In genomic region chr9:63132673-63133601, GRCm38 (mm10) we compare ENCODE assay signal across 8 mouse cellular contexts. TPM values are rescaled to one million over a fixed set of nuclear protein-coding genes. Genes with fewer than 3 reads are reported as not detected.
DNase-seq lines count a peak whose midpoint lies in the region; ATAC-seq and TF ChIP-seq lines count a peak whose summit lies in the region.

No protein-coding gene starts in this region.

- H3K9me3 ChIP-seq in G1E (replicated peaks), result no peaks in the 10 kb centered on the region
- no peaks in the 10 kb centered on the region for H3K9me3 ChIP-seq in lung, embryonic 15.5 days

- no peaks in the 10 kb centered on the region for H3K36me3 ChIP-seq in G1E (replicated peaks)
- no peaks in the 10 kb centered on the region for H3K36me3 ChIP-seq in lung, embryonic 15.5 days

- H3K9ac ChIP-seq in lung, embryonic 15.5 days, result peak overlapping the region; percentile 59

- peak overlapping the region; percentile 74 for H3K4me3 ChIP-seq in G1E (ENCODE audit: low read depth, low read length)
- H3K4me3 ChIP-seq in lung, embryonic 15.5 days, result peak overlapping the region; percentile 58
- H3K4me3 ChIP-seq in olfactory bulb, adult 2 months (ENCODE audit: insufficient read depth, low read depth, low read length), result peak overlapping the region; percentile 60

- peak overlapping the region; percentile 83 for H3K4me2 ChIP-seq in lung, embryonic 15.5 days

- H3K27ac ChIP-seq in lung, embryonic 15.5 days, result peak overlapping the region; percentile 71
- peak overlapping the region; percentile 73 for H3K27ac ChIP-seq in olfactory bulb, adult 2 months (ENCODE audit: insufficient read depth, low read depth, low read length)

- ATAC-seq in G1E (ENCODE audit: extremely low read depth, insufficient number of reproducible peaks, low FRiP score, poor library complexity, severe bottlenecking), result peak; percentile 82
- peak; percentile 88 to 91 for ATAC-seq in hematopoietic stem cell, adult 5-6 weeks (replicated peaks in 1 of 2; ENCODE audit: insufficient read depth in 1 of 2, low FRiP score in 2 of 2, low TSS enrichment in 1 of 2, low read depth in 1 of 2, poor library complexity in 2 of 2, severe bottlenecking in 2 of 2)
- ATAC-seq in lung, embryonic 15.5 days (ENCODE audit: borderline replicate concordance, extremely low read depth, low FRiP score, low TSS enrichment), result peak; percentile 98

- H3K4me1 ChIP-seq in G1E (ENCODE audit: insufficient read depth, low read depth, low read length), result peaks cover 30% of the 10 kb centered on the region
- H3K4me1 ChIP-seq in lung, embryonic 15.5 days, result peaks cover 34% of the 10 kb centered on the region
- H3K4me1 ChIP-seq in olfactory bulb, adult 2 months (ENCODE audit: control insufficient read depth, insufficient read depth, low read length), result peaks cover 12% of the 10 kb centered on the region

- peak; percentile 88 for TF ChIP-seq POLR2A in olfactory bulb, adult 2 months (IDR thresholded peaks at IDR 0.05; ENCODE audit: insufficient read depth, low read depth, low read length)

- H3K27me3 ChIP-seq in G1E (ENCODE audit: insufficient read depth, low read length), result peaks cover 64% of the 10 kb centered on the region
- peaks cover 41% of the 10 kb centered on the region for H3K27me3 ChIP-seq in lung, embryonic 15.5 days

- DNase-seq in G1E (ENCODE audit: low spot score), result peak; percentile 98
- peak; percentile 97 for DNase-seq in cerebellum, adult 11-12 months
- DNase-seq in forelimb bud, embryonic 11.5 days (ENCODE audit: low read depth, low spot score), result peak; percentile 95
- peak; percentile 90 for DNase-seq in layer of hippocampus, adult 9-10 months (ENCODE audit: low spot score)
- peak; percentile 91 to 92 for DNase-seq in thymus, adult 18-20 months

- TF ChIP-seq CTCF in G1E (IDR thresholded peaks at IDR 0.05; ENCODE audit: low read depth, low read length), result no peak
- no peak for TF ChIP-seq CTCF in olfactory bulb, adult 2 months (IDR thresholded peaks at IDR 0.05; ENCODE audit: insufficient read depth, low read depth, low read length)

- WGBS in lung, embryonic 15.5 days, result 1% methylated on average over 48 of the region's 48 CpGs
- WGBS in olfactory bulb, adult 2 months, result 1% methylated on average over 48 of the region's 48 CpGs

RNA-seq across cellular contexts. Expression of gene Skor1, which starts 15.8 kb away (rescaled TPM):
- not detected in 2 replicates for total RNA-seq in G1E (2014; fragmentation: Nextera tagmentation)
- total RNA-seq in G1E (2017), result 0.05 and 0.06 TPM in 2 replicates
- polyA plus RNA-seq in G1E (2012), result 0.02 TPM in 1 of 2 replicates, not detected in the other
- total RNA-seq in hematopoietic stem cell, adult 5-6 weeks (2017), result not detected in 2 replicates
- not detected in 2 replicates for polyA plus RNA-seq in lung, embryonic 15.5 days (2015; fragmentation: Nextera tagmentation; extraction: Ambion mirVana)
- polyA plus RNA-seq in olfactory bulb, adult 2 months (2012; ENCODE audit: insufficient read depth, insufficient read length, low replicate concordance, missing spikeins), result not detected in 2 replicates

Comparison
In these comparisons a context has a peak if more than half of its experiments do, and no peak if none do; other contexts are left out.
1. Peak in every context shown above with its lines: DNase-seq, ATAC-seq, H3K4me3 ChIP-seq and H3K27ac ChIP-seq.